Mouse (Mus musculus) T-helper 17 cell (primary cell): ENCODE results near the gene Rbfox3.

Experiments used
- in situ Hi-C, 2 experiments: fragments of 300-600 bp; cut with MboI, MseI; formaldehyde crosslinking; loops; 1 replicate in 1 of 2; 2 replicates in 1 of 2; pipeline ENCODE4 v1.15.1; 2025; ENCODE audit warnings: high pct_unique_total_duplicates in 2 of 2

The Rbfox3 gene

DNA sequence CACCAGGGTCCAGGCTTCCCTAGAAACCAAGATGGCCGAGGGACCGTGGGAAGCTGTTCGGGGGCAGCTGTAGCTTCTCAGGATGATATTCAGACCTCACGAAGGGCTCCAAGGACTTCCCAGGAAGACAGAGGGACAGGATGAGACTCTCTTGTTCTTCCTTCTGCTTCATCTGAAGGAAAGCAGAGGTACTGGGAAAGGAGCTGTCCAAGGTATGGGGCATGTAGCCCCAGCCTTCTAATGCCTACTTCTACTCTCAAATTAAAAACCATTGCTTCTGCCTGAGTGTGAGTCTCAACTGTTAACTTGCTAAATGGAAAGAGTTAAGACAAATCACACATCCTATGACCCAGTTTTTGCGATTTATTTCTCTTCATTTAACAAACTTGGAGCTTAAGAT lies 355.8 kb downstream of the Rbfox3 start:
- in situ Hi-C loops = no loop called here

GRCm38 (mm10) chr11:118554542-118554941 lies 356.9 kb downstream of the Rbfox3 start:
- in situ Hi-C loops = no loop called here

- in situ Hi-C loops = no loop called here
Measured at GRCm38 (mm10) chr11:118553926-118554325, 357.5 kb downstream of the Rbfox3 start.

DNA sequence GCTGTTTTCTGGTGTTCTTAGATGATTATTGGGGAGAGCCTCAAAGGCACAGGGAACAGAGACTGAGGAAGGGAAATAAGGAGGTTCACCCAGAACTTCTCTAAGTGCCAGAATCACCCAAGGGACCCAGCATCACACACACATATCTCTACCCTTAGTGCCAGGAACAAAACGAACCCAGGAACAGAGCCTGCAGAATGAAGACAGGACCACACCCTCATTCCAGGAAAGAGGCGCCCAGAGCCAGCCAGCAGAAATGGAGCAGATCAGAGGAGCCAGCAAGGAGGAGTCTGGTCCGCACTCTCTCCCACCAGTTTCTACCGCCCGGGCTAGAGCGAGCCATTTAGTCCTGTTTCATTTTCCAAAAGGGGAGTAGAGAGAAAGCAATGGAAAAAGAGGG lies 358.4 kb downstream of the Rbfox3 start:
- in situ Hi-C loops = no loop called here

DNA sequence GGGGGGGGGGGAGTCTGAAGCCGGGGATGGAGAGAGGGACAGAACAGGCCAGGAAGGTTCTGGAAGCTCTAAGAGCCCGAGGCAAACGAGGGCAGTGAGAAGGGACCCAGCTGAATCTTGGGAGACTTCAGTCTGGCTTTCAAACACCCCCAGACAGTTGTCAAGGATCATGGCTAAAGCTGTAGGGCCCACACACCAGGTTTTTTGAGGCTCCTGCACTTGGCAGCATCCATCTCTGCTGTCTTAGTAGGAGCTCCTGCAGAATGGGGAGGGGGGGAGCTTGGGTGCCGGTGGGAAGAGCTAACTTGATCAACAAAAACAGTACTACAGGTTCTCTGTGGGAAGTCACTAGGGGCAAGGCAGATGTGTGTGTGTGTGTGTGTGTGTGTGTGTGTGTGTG lies 358.9 kb downstream of the Rbfox3 start:
- in situ Hi-C loops = no loop called here

DNA sequence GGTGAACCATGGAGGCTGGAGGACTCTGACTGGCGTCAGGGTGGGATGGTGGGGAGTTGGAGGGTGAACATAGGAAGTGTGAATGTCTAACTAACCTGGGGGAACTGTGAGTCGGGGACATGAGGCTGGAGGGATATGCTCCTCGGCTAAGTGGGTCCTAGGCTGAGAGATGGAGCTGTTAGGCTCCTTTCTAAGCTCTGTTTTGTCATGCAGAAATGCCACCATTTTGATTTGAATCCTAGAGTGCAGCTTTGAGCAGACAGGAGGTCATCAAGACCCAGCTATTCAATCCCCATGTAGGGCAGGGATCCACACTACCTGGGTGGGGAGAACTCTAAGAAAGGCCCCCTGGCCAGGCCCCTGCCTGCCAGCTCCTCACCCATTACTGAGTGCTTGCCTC lies 359.7 kb downstream of the Rbfox3 start:
- in situ Hi-C loops = no loop called here

DNA sequence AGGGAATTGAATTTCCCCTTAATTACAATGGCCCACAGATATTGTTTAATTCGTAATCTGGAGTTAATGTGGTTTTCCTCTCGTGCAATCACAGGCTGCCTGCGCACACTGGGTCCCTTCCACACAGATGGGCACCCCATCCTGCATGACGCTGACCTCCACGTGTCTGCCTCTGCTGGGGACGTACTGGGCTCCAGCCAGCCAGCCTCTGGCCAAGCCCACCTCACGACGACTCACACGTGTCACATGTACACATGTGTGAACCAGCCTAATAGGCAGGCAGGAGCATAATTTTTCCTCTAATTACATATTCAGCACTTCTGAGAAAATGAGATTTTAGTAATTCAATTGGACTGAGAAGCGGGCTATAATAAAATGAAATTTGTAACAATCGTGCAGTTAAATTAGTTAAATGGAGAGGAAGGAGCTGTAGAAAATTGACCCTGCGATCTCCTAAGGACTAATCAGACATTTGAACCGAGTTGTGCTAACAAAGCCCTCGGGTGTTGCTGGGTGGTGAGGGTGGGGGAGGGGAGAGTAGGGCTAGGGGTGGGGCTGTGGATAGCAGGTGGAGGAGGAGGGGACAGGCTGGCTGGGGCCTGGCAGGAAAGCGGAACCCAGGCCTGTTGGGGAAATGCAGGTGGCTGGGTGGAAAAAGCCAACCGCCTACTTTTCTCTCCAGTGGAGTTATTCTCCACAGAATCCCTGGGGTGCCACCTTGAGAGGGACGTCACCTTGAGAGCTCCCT lies 360.4 kb downstream of the Rbfox3 start:
- in situ Hi-C loops = no loop called here

DNA sequence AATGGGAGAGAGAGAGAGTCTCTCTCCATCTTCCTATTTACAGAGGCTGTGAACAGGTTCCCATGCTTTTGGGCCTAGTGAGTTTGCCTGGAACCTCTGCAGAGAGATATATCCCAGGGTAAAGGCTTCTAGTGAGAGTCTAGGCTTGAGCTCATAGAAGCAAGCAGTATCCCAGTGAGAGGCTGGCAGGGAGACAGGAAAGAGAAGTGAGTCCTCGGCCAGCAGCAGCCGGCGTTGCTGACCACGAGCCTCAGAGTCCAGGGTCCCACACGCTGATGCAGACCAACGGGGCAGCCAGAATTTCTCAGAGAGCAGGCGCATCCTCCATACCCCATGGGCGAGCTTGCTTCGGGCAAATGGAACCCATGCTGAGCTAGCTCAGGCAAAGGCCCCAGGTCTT lies 363.2 kb downstream of the Rbfox3 start:
- in situ Hi-C loops = no loop called here

DNA sequence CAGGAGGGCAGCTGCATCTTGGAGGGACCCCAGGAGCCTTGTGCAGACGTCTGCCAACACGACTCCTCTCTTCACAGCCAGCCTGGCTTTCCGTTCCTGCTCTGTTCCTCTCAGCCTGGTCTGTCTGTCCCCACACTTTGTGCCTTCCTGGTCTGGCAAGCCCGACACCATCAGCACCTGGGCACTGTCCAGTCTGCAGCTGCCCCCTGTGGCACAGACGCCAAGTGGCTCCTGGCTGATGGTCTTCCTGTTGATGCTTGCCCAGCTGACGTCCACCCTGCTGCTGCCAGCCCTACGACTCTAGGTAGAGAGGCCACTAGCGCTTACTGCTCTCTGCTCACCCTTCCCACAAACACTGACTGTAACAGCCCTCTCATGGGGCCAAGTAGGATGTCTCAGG lies 365.1 kb downstream of the Rbfox3 start:
- in situ Hi-C loops = no loop called here

- in situ Hi-C loops = no loop called here
Measured at GRCm38 (mm10) chr11:118545690-118546089, 365.7 kb downstream of the Rbfox3 start.

DNA sequence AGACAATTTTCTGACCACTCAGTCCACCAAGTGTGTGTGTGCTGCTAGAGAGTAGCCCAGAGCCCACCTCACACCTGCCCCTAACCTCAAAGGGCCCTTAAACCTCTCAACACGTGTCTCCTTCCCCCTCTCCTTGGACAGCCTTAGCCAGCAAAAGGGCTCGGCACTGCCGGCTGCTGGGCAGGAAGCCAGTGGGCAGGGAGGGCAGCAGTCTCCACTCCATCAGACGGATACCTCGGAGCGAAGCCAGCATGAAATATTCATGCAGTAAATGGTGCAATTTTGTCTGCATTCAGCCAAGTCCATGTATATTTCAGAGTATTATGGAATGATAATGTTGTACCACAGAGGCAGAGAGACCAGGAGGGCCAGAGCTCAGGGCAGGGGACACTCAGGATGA lies 366.8 kb downstream of the Rbfox3 start:
- in situ Hi-C loops = no loop called here

DNA sequence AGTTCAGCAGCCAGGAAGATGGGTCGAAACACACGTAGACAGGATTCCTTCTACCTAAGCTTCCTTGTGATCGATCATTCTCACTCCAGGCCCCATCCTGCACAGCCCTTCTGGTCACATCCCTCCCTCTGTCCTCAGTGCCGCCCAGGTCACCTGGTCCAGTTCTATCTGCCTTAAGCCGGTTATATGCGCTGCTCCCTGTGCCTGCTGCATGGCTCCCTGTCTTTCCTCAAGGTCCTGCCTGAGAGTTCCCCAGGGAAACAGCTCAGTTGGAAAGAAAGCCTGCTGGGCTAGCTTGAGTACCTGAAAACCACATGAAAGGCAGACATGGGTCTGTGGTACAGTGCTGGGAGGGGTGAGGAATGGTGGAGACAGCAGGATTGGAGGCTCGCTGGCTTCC lies 368.5 kb downstream of the Rbfox3 start:
- in situ Hi-C loops = no loop called here

- in situ Hi-C loops = no loop called here
Measured at GRCm38 (mm10) chr11:118540411-118541026, 370.9 kb downstream of the Rbfox3 start.

DNA sequence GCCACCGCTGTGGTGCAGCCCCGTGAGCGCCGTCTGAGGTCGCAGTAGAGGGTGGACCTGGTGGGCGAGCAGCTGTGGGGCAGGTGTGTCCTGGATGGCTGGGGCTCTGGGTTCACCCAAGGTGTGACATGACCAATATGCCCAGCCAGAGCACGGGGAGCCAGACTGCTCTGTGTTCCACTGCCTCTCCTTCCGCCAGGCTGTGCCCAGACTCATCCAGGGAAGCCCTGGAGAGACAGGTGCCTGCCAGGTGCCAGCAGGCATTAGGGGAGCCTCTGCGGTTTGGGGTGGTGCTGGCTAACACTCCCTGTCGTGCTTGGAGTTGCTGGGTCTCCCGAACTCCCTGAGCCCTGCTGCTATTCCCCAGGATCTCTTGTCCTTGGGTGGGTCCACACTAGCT lies 373.4 kb downstream of the Rbfox3 start:
- in situ Hi-C loops = no loop called here

GRCm38 (mm10) chr11:118534382-118535092 lies 376.9 kb downstream of the Rbfox3 start:
- in situ Hi-C loops = no loop called here

DNA sequence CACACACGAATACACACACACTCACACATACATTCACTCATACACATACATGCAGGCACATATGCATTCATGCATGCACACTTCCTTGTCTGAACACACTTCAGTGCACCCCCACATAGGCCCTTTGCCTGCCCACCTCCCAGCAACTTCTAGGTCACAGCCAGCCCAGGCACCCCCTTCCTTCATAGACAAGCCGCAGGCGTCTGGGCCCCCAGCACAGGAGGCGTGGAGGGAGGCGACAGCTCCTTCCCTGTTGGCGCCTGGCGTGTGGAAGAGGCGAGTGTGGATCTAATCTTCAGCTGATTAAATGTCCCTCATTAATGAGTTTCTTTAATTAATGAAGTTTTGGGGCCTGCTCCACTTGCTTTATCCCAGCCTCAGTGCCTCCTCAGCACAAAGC lies 381.1 kb downstream of the Rbfox3 start:
- in situ Hi-C loops = no loop called here

- in situ Hi-C loops = no loop called here
Measured at GRCm38 (mm10) chr11:118528761-118529160, 382.6 kb downstream of the Rbfox3 start.

DNA sequence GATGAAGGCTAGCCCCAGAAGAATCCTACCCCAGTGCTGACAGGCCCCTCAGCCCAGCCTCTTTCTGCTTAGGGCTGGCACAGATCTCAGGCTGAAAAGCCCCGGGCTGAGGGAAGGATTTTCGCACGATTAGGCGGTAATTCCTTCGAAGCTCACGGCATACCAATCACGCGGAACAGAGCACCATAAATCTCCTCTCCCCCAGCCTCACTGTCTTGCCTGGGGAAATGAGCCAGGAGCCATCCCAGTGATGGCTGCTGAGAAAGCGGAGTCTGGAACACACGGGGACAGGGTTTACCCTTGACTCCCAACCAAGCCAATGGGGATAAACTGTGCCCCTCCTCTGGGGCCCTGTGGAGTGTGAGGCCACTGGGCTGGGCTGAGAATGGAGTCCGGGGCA lies 386.3 kb downstream of the Rbfox3 start:
- in situ Hi-C loops = no loop called here

- in situ Hi-C loops = no loop called here
Measured at GRCm38 (mm10) chr11:118523496-118524145, 387.8 kb downstream of the Rbfox3 start.

GRCm38 (mm10) chr11:118520932-118521331 lies 390.5 kb downstream of the Rbfox3 start:
- in situ Hi-C loops = no loop called here

DNA sequence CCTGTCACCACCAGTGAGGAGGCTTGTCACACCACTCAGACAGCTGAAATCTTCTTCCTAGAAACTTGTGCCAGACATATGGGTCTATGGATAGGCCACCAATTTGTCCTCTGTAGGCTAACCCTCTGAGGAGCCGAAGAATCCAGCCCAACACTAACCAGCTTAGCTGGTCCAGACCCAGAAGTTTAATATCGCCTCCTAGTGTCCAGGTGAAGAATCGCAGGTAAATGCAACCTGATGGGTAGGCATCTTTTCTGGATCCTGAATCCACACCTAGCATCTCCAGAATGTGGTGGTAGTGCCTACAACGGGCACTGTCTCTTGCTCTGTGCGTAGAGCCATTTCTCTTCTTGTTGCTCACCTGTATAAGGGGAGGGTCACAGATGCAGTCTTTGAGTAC lies 391.1 kb downstream of the Rbfox3 start:
- in situ Hi-C loops = no loop called here

DNA sequence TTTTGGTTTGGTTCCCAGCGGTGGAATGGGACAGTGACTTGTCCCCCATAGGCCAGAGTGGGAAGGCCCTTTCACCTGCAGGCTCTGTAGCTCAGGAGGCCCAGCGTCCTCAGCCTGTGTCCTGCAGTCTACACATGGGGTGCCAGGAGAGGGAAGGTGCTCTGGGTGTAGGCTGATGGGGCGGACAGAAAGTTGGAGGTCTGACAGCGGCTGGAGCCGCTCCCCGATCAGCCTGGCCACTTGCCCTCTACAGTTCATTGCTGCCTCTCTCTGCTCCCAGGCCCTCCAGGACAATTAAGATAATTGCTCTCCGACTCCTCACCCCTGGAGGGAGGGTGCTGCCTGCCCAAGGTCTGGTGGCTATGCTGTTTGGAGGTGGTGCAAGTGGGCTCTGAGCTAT lies 392.7 kb downstream of the Rbfox3 start:
- in situ Hi-C loops = no loop called here
